Mouse (Mus musculus) small intestine, adult 2 months (tissue): Measurements from ENCODE around the gene Dnajb11.

Experiments
- CTCF ChIP-seq: fragments of 200-500 bp; IDR thresholded peaks from 2 replicates; pipeline ENCODE4 v1.5.1; 2012; ENCODE audit warnings: low read depth, mild to moderate bottlenecking, control low read depth, inconsistent platforms, low read length, moderate library complexity, mixed read lengths; ENCODE audit not compliant: insufficient replicate concordance, insufficient read length; ENCODE audit errors: extremely low read depth
- POLR2A ChIP-seq: fragments of 200-500 bp; IDR thresholded peaks from 2 replicates; pipeline ENCODE4 v1.6.1; 2012; ENCODE audit warnings: low read depth, mild to moderate bottlenecking, control low read depth, inconsistent platforms, low read length, moderate library complexity

DNA sequence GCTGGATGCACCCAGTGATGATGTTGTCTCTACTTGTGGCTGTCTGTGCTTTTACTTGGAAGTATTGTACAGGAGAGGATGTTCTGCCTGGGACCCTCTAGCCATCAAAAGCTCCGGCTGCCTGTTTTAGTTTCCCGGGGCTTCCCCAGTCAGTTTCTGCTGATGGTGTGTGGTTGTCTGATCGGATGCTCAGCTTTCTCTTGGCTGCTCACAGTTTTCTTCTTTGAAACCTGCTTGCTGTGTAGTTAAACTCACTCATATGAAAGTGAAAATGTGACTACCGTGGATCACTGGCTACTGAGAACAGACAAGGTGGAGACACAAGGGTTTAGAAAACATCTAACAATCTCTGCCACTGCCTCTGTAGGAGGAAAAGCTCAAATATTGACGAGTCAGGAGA, 25.8 kb downstream of the Dnajb11 start:
- TF ChIP-seq POLR2A (no peak), CTCF (no peak)
